Mouse (Mus musculus) kidney, postnatal 25 days (tissue): ENCODE data around the gene Amz1.

Experiments
- DNase-seq, 2 experiments: peaks; one replicate each; pipeline ENCODE4 v3.0.0; 2021; ENCODE audit warnings: mixed read lengths in 2 of 2

Gene Amz1

DNA sequence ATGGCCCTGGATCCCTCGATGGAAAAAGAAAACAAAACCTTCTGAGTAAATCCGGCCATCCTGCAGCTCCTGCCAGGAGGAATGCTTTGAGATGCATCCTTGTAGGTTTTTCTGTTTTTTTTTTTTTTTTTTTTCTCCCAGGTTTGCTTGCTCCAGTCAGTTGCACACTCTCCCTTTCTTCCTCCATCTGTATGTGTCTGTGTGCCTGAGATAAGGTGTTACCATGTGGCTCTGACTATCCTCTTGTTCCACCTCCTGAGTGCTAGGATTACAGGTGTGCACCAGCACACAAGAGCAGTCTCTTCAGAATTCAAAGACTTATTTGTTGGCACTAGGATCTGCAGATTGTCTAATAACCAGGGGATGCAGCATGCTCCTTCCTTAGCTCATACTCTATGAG is 83.0 kb downstream of the Amz1 start:
- DNase-seq: no peak
